Mouse (Mus musculus): ENCODE measurements around the gene Phox2a. TPM values are rescaled to one million over a fixed set of nuclear protein-coding genes. Genes with fewer than 3 reads are reported as not detected.

Gene Phox2a
- polyA plus RNA-seq, 1 experiment = 0.07 TPM

DNA sequence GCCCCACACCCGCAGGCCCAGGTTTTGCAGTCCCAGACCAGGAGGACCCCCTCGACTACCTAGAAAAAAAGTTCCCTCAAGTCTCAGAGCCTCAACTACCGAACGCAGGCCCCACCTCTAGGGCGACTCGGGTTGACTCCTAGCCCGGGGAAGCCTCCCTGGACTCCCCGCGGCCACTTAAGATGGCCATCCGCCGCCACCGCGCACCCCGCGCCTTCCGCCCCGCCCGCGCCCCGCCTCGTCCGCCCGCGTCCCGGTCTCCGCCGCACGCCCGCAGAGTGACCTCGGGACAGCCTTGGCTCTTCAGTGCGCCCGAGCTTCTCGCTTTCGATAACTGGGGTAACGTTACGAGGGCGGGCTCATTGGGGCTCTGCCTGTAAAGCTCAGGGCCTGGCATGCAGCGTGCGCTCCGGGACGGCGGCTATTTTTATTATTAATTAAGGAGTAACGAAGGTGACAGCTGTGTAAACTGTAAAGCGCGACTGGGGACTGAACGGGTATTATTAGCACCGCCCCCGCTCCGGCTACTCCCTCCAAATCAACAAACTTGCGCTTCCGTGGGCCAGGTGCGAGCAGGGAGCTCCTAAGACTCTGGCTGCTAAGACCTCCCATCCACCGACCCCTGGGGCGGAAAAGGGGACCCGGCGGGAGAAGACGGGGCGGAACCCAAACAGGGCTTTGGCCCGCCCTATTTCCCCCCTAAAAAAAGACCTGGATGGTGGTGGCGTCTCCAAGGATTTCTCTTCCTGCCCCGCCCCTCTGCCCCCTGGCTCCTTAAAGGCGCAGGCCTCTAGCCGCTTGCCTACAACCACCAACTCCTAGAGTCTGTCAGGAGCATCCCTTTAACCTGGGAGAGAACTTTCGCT lies 19.7 kb downstream of the Phox2a start, which contains the start of gene Inppl1:
Gene Inppl1 (minus strand): TSS at position 624 of the 866 bp plus-strand sequence.
- TF ChIP-seq POLR2A (IDR thresholded peaks at IDR 0.05; ENCODE audit: low read depth, low read length) (no peak), CTCF (IDR thresholded peaks at IDR 0.05; ENCODE audit: extremely low read depth, insufficient read depth, insufficient read length, insufficient replicate concordance) (no peak)
- Histone ChIP-seq H3K27ac (ENCODE audit: insufficient read depth, low read length) (peak within 1 kb of the TSS; percentile 74), H3K4me1 (ENCODE audit: control insufficient read depth, insufficient read depth, insufficient read length) (no peaks in the 10 kb centered on the region), H3K36me3 (ENCODE audit: control insufficient read depth, insufficient read depth, low read length) (no peaks in the 10 kb centered on the region), H3K27me3 (ENCODE audit: control insufficient read depth, insufficient read depth, low read length) (peaks cover 7% of the 10 kb centered on the region), H3K4me3 (ENCODE audit: extremely low read depth, insufficient read depth, insufficient read length) (peak within 1 kb of the TSS; percentile 74)
- 4% methylated on average over 63 of the region's 64 CpGs for WGBS
- peak in 1 of 2 experiments; percentile 36 for DNase-seq (ENCODE audit: low read depth in 1 of 2, low spot score in 2 of 2)

DNA sequence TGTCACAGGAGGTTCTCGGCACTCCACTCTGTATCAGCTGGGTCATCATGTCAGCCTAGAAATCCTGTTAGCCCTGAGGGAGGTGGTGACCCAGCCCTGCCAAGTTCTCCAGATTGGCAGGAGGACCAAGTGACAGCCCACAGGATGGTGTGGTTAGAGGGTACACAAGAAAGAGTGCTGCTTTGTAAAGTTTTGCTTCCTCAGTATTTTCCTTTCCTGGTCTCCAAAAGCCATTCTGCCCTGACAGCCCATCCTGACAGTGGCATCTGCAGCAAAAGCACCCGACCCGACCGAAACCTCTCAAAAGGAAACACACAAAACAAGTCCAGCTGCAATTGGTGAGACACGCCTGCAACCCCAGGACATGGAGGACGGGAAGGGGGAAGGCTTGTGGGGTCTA lies 26.1 kb downstream of the Phox2a start:
- WGBS = 62% methylated on average over 6 of the region's 6 CpGs
- H3K4me1 ChIP-seq (ENCODE audit: control insufficient read depth, insufficient read depth, insufficient read length) = no peaks in the 10 kb centered on the region
- TF ChIP-seq CTCF (IDR thresholded peaks at IDR 0.05; ENCODE audit: extremely low read depth, insufficient read depth, insufficient read length, insufficient replicate concordance) (no peak), POLR2A (IDR thresholded peaks at IDR 0.05; ENCODE audit: low read depth, low read length) (no peak)
- no peaks in the 10 kb centered on the region for H3K27me3 ChIP-seq (ENCODE audit: control insufficient read depth, insufficient read depth, low read length)
- no peak overlapping the region for H3K4me3 ChIP-seq (ENCODE audit: extremely low read depth, insufficient read depth, insufficient read length)
- no peaks in the 10 kb centered on the region for H3K36me3 ChIP-seq (ENCODE audit: control insufficient read depth, insufficient read depth, low read length)
- H3K27ac ChIP-seq (ENCODE audit: insufficient read depth, low read length) = no peak overlapping the region
- no peak for DNase-seq (ENCODE audit: low read depth in 1 of 2, low spot score in 2 of 2)

DNA sequence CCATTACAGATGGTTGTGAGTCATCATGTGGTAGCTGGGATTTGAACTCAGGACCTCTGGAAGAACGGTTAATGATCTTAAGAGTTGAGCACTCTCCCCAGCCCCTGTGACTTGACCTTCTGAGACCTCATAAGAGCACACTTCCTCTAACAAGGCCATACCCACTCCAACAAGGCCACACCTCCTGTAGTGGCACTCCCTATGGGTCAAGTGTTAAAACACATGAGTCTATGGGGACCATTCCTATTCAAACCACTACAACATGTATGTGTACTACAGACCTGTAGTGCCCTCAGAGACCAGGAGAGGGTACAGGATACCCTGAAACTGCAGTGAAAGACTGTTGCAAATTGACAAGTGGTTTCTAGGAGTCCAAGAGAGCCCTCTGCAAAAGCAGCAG lies 29.8 kb downstream of the Phox2a start:
- no peaks in the 10 kb centered on the region for H3K36me3 ChIP-seq (ENCODE audit: control insufficient read depth, insufficient read depth, low read length)
- WGBS = 95% methylated on average over 1 of the region's 1 CpGs
- DNase-seq (ENCODE audit: low read depth in 1 of 2, low spot score in 2 of 2) = no peak
- no peaks in the 10 kb centered on the region for H3K27me3 ChIP-seq (ENCODE audit: control insufficient read depth, insufficient read depth, low read length)
- H3K4me3 ChIP-seq (ENCODE audit: extremely low read depth, insufficient read depth, insufficient read length) = no peak overlapping the region
- H3K4me1 ChIP-seq (ENCODE audit: control insufficient read depth, insufficient read depth, insufficient read length) = peaks cover 8% of the 10 kb centered on the region
- H3K27ac ChIP-seq (ENCODE audit: insufficient read depth, low read length) = no peak overlapping the region
- TF ChIP-seq POLR2A (IDR thresholded peaks at IDR 0.05; ENCODE audit: low read depth, low read length) (no peak), CTCF (IDR thresholded peaks at IDR 0.05; ENCODE audit: extremely low read depth, insufficient read depth, insufficient read length, insufficient replicate concordance) (no peak)

DNA sequence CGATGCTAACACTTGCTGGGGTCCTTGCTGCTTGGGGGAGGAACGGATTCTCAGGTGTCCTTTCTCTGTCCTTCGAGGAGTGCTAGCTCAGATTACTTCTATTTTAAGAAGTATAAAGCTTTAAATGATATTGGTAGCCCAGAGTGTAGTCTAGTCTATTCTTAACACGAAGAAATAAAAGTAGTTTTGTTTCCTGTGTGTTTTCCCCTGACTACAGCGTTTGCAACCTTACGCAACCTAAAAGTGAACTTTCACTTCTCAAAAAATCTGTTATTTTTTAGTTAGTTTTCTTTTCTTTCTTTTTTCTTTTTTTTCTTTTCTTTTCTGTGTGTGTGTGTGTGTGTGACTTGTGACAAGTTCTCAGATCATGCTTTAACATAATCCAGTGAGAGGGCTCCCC lies 33.6 kb downstream of the Phox2a start:
- WGBS = 29% methylated on average over 6 of the region's 6 CpGs
- TF ChIP-seq POLR2A (IDR thresholded peaks at IDR 0.05; ENCODE audit: low read depth, low read length) (no peak), CTCF (IDR thresholded peaks at IDR 0.05; ENCODE audit: extremely low read depth, insufficient read depth, insufficient read length, insufficient replicate concordance) (no peak)
- no peaks in the 10 kb centered on the region for H3K36me3 ChIP-seq (ENCODE audit: control insufficient read depth, insufficient read depth, low read length)
- H3K27me3 ChIP-seq (ENCODE audit: control insufficient read depth, insufficient read depth, low read length) = no peaks in the 10 kb centered on the region
- H3K27ac ChIP-seq (ENCODE audit: insufficient read depth, low read length) = peak overlapping the region; percentile 33
- no peak for DNase-seq (ENCODE audit: low read depth in 1 of 2, low spot score in 2 of 2)
- H3K4me3 ChIP-seq (ENCODE audit: extremely low read depth, insufficient read depth, insufficient read length) = no peak overlapping the region
- H3K4me1 ChIP-seq (ENCODE audit: control insufficient read depth, insufficient read depth, insufficient read length) = peaks cover 8% of the 10 kb centered on the region

DNA sequence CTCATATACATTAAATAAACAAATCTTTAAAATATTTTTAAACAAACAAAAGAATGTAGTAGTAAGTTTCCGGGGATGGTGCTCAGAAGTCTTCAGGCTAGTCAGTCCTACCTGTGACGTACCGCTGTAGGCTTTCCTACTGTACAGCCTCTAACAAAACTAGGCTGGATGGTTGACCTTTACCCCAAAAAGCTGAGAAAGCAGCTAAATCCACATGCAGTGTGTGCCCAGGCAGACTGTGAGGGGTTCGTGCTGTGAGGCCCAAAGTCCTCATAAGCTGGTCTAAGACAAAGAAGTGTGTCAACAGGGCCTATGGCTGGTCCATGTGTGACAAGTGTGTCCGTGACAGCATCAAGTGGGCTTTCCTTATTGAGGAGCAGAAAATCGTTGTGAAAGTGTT lies 34.7 kb downstream of the Phox2a start:
- Histone ChIP-seq H3K4me1 (ENCODE audit: control insufficient read depth, insufficient read depth, insufficient read length) (peaks cover 8% of the 10 kb centered on the region), H3K27ac (ENCODE audit: insufficient read depth, low read length) (no peak overlapping the region), H3K36me3 (ENCODE audit: control insufficient read depth, insufficient read depth, low read length) (no peaks in the 10 kb centered on the region), H3K4me3 (ENCODE audit: extremely low read depth, insufficient read depth, insufficient read length) (no peak overlapping the region), H3K27me3 (ENCODE audit: control insufficient read depth, insufficient read depth, low read length) (no peaks in the 10 kb centered on the region)
- WGBS = 90% methylated on average over 6 of the region's 6 CpGs
- TF ChIP-seq CTCF (IDR thresholded peaks at IDR 0.05; ENCODE audit: extremely low read depth, insufficient read depth, insufficient read length, insufficient replicate concordance) (no peak), POLR2A (IDR thresholded peaks at IDR 0.05; ENCODE audit: low read depth, low read length) (no peak)
- no peak for DNase-seq (ENCODE audit: low read depth in 1 of 2, low spot score in 2 of 2)

DNA sequence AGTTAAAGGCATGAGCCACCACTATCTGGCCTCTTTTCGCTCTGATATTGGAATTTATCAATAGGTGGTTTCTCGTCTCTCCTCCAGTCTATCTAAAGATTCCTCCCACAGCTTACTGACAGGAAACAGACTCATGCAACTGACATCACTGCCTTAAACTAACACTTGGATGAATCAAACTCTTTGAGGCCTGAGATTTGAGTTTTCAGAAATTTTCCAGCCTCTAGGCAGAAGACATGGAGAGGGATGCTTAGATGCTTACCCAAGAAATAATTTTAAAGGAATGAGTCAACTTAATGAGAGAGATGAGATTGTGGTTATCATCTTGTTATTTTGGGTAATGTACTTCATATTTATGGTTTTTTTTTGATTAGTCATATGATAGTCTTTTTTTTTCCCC lies 35.7 kb downstream of the Phox2a start:
- Histone ChIP-seq H3K4me3 (ENCODE audit: extremely low read depth, insufficient read depth, insufficient read length) (no peak overlapping the region), H3K36me3 (ENCODE audit: control insufficient read depth, insufficient read depth, low read length) (no peaks in the 10 kb centered on the region), H3K4me1 (ENCODE audit: control insufficient read depth, insufficient read depth, insufficient read length) (peaks cover 8% of the 10 kb centered on the region), H3K27ac (ENCODE audit: insufficient read depth, low read length) (no peak overlapping the region), H3K27me3 (ENCODE audit: control insufficient read depth, insufficient read depth, low read length) (no peaks in the 10 kb centered on the region)
- TF ChIP-seq POLR2A (IDR thresholded peaks at IDR 0.05; ENCODE audit: low read depth, low read length) = no peak
- no peak for TF ChIP-seq CTCF (IDR thresholded peaks at IDR 0.05; ENCODE audit: extremely low read depth, insufficient read depth, insufficient read length, insufficient replicate concordance)
- 76% methylated on average over 2 of the region's 2 CpGs for WGBS
- no peak for DNase-seq (ENCODE audit: low read depth in 1 of 2, low spot score in 2 of 2)

DNA sequence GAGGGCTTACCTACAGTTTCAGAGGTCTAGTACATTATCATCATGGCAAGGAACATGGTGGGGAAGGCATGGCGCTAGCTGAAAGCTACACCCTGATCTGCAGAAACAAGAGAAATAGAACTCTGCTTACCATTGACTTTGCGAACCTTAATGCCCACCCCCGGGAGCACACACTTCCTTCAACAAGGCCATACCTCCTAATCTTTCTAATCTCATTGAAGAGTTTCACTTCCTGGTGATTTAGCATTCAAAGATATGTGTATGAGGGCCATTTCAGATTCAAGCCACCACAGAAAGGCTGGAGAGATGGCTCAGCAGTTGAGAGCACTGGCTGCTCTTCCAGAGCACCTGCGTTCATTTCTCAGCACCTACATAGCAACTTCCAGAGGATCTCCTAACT lies 39.0 kb downstream of the Phox2a start, which contains the start of gene Folr2:
Gene Folr2 (minus strand): TSS at position 101 of the 400 bp plus-strand sequence.
- no peak within 1 kb of the TSS for H3K4me3 ChIP-seq (ENCODE audit: extremely low read depth, insufficient read depth, insufficient read length)
- DNase-seq (ENCODE audit: low read depth in 1 of 2, low spot score in 2 of 2) = no peak
- H3K4me1 ChIP-seq (ENCODE audit: control insufficient read depth, insufficient read depth, insufficient read length) = peaks cover under 1% of the 10 kb centered on the region; the same call in 1 of the 2 replicates
- no peak within 1 kb of the TSS for H3K27ac ChIP-seq (ENCODE audit: insufficient read depth, low read length)
- H3K27me3 ChIP-seq (ENCODE audit: control insufficient read depth, insufficient read depth, low read length) = no peaks in the 10 kb centered on the region
- TF ChIP-seq POLR2A (IDR thresholded peaks at IDR 0.05; ENCODE audit: low read depth, low read length) (no peak), CTCF (IDR thresholded peaks at IDR 0.05; ENCODE audit: extremely low read depth, insufficient read depth, insufficient read length, insufficient replicate concordance) (no peak)
- H3K36me3 ChIP-seq (ENCODE audit: control insufficient read depth, insufficient read depth, low read length) = no peaks in the 10 kb centered on the region
- WGBS = 71% methylated on average over 4 of the region's 4 CpGs

All from spleen, adult 2 months (tissue).